14 mouse cellular contexts compared by ENCODE assay signal in genomic region chr6:37211545-37212247, GRCm38 (mm10).
DNase-seq lines count a peak whose midpoint lies in the region; ATAC-seq and TF ChIP-seq lines count a peak whose summit lies in the region.
"Had no signal": no experiment of that assay in that cellular context is flagged by ENCODE, and none has a peak within 500 bp of the region (broad histone marks: within the 10 kb centered on the region; RNA-seq: fewer than 3 reads in every experiment).

No protein-coding gene starts in this region.

- no peak for TF ChIP-seq CTCF in layer of hippocampus, adult 2 months (conservative IDR thresholded peaks at IDR 0.05)

- H3K9ac ChIP-seq in embryonic facial prominence, embryonic 14.5 days (ENCODE audit: low read depth, low read length): no peak overlapping the region
- H3K9ac ChIP-seq in hindbrain, embryonic 15.5 days: no peak overlapping the region
- no peak overlapping the region for H3K9ac ChIP-seq in neural tube, embryonic 14.5 days (replicated peaks; ENCODE audit: low read depth, low read length)
- H3K9ac ChIP-seq: liver, embryonic 15.5 days had no signal

- no peak for DNase-seq in layer of hippocampus, adult 2 months (ENCODE audit: low spot score in 2 of 2)
- no peak for DNase-seq in layer of hippocampus, postnatal 14 days (ENCODE audit: low spot score in 2 of 2)
- DNase-seq in embryonic facial prominence, embryonic 14.5 days (ENCODE audit: low spot score): peak; percentile 61
- no peak for DNase-seq in testis, postnatal 14 days (ENCODE audit: low spot score)
- DNase-seq in right cerebral cortex, postnatal 25 days: no peak
- DNase-seq: adrenal gland, adult 2 months; cerebellum, adult 2 months; heart, postnatal 10 days; layer of hippocampus, adult 9-11 months; thymus, postnatal 25 days had no signal

- peak overlapping the region; percentile 24; the same call in 1 of the 2 replicates for H3K27ac ChIP-seq in layer of hippocampus, adult 2 months
- peak overlapping the region; percentile 70 for H3K27ac ChIP-seq in embryonic facial prominence, embryonic 14.5 days (replicated peaks; ENCODE audit: low read depth, low read length)
- H3K27ac ChIP-seq in hindbrain, embryonic 15.5 days (replicated peaks): peak overlapping the region; percentile 72
- peak overlapping the region; percentile 74 for H3K27ac ChIP-seq in neural tube, embryonic 14.5 days (ENCODE audit: low read depth, low read length)
- H3K27ac ChIP-seq: liver, embryonic 15.5 days had no signal

- peak; percentile 14; the same call in 1 of the 2 replicates for ATAC-seq in embryonic facial prominence, embryonic 14.5 days (ENCODE audit: low read depth)
- 0 out of 2 replicates have a peak, but pooled peaks have one; percentile 11 for ATAC-seq in hindbrain, embryonic 15.5 days (ENCODE audit: low FRiP score, low read depth)
- ATAC-seq in neural tube, embryonic 14.5 days (ENCODE audit: low read depth): peak; percentile 72

- H3K36me3 ChIP-seq in embryonic facial prominence, embryonic 14.5 days (ENCODE audit: control insufficient read depth, insufficient read depth, low read length): no peaks in the 10 kb centered on the region
- no peaks in the 10 kb centered on the region for H3K36me3 ChIP-seq in hindbrain, embryonic 15.5 days
- H3K36me3 ChIP-seq in neural tube, embryonic 14.5 days (ENCODE audit: control insufficient read depth, insufficient read depth, low read length): no peaks in the 10 kb centered on the region
- H3K36me3 ChIP-seq: G1E; liver, embryonic 15.5 days had no signal

- H3K4me2 ChIP-seq in embryonic facial prominence, embryonic 14.5 days (ENCODE audit: low read depth, low read length): no peak overlapping the region
- no peak overlapping the region for H3K4me2 ChIP-seq in hindbrain, embryonic 15.5 days
- H3K4me2 ChIP-seq in neural tube, embryonic 14.5 days (ENCODE audit: low read depth, low read length): no peak overlapping the region
- H3K4me2 ChIP-seq: liver, embryonic 15.5 days had no signal

- no peak overlapping the region for H3K4me3 ChIP-seq in layer of hippocampus, adult 2 months
- no peak overlapping the region for H3K4me3 ChIP-seq in embryonic facial prominence, embryonic 14.5 days (ENCODE audit: low read depth, low read length)
- H3K4me3 ChIP-seq in hindbrain, embryonic 15.5 days: no peak overlapping the region
- no peak overlapping the region for H3K4me3 ChIP-seq in neural tube, embryonic 14.5 days (ENCODE audit: low read depth, low read length)
- H3K4me3 ChIP-seq: liver, embryonic 15.5 days had no signal

- peaks cover 39% of the 10 kb centered on the region for H3K4me1 ChIP-seq in embryonic facial prominence, embryonic 14.5 days (ENCODE audit: control insufficient read depth, insufficient read depth, low read length)
- peaks cover 45% of the 10 kb centered on the region for H3K4me1 ChIP-seq in hindbrain, embryonic 15.5 days (replicated peaks)
- H3K4me1 ChIP-seq in neural tube, embryonic 14.5 days (ENCODE audit: control insufficient read depth, insufficient read depth, low read length): peaks cover 20% of the 10 kb centered on the region
- H3K4me1 ChIP-seq: liver, embryonic 15.5 days had no signal

- no peaks in the 10 kb centered on the region for H3K9me3 ChIP-seq in embryonic facial prominence, embryonic 14.5 days (ENCODE audit: control insufficient read depth, low read length)
- no peaks in the 10 kb centered on the region for H3K9me3 ChIP-seq in hindbrain, embryonic 15.5 days
- H3K9me3 ChIP-seq in neural tube, embryonic 14.5 days (ENCODE audit: control insufficient read depth, low read length): no peaks in the 10 kb centered on the region
- H3K9me3 ChIP-seq: liver, embryonic 15.5 days had no signal

- 32% methylated on average over 9 of the region's 9 CpGs for WGBS in embryonic facial prominence, embryonic 14.5 days
- 22% methylated on average over 9 of the region's 9 CpGs for WGBS in hindbrain, embryonic 15.5 days
- WGBS in neural tube, embryonic 14.5 days: 23% methylated on average over 9 of the region's 9 CpGs

- no peaks in the 10 kb centered on the region for H3K27me3 ChIP-seq in embryonic facial prominence, embryonic 14.5 days (replicated peaks; ENCODE audit: control insufficient read depth, insufficient read depth, low read length)
- H3K27me3 ChIP-seq in hindbrain, embryonic 15.5 days: no peaks in the 10 kb centered on the region
- H3K27me3 ChIP-seq in neural tube, embryonic 14.5 days (ENCODE audit: control insufficient read depth, insufficient read depth, low read length): no peaks in the 10 kb centered on the region
- H3K27me3 ChIP-seq: liver, embryonic 15.5 days had no signal

Comparison
In these comparisons a context has a peak if more than half of its experiments do, and no peak if none do; other contexts are left out.
1. H3K27ac ChIP-seq: peak in every context shown above with its lines; median percentile 74 in neural tube, embryonic 14.5 days; 72 in hindbrain, embryonic 15.5 days; 70 in embryonic facial prominence, embryonic 14.5 days; 24 in layer of hippocampus, adult 2 months.
2. ATAC-seq: peak in every context shown above with its lines; median percentile 72 in neural tube, embryonic 14.5 days; 14 in embryonic facial prominence, embryonic 14.5 days; 11 in hindbrain, embryonic 15.5 days.